Mouse (Mus musculus): ENCODE results near the gene Tcte3. TPM values are rescaled to one million over a fixed set of nuclear protein-coding genes. Genes with fewer than 3 reads are reported as not detected.

Gene Tcte3
- not detected in 2 replicates for polyA plus RNA-seq (2012; rRNA removed; ENCODE audit: low replicate concordance)

GRCm38 (mm10) chr17:15041175-15041729 lies at the start of gene Tcte3, which contains the start of the genes Ermard and Gm3448:
Tcte3 (minus strand) TSS chr17:15041488.
Ermard (plus strand) TSS chr17:15041208.
Gm3448 (minus strand) TSS chr17:15041537.

GRCm38 (mm10) chr17:15009706-15010413 lies 31.4 kb downstream of the Tcte3 start, which contains the start of gene Gm3435:
Gm3435 (plus strand) TSS chr17:15010176.

GRCm38 (mm10) chr17:14978362-14979038 lies 62.8 kb downstream of the Tcte3 start, which contains the start of the genes 9030025P20Rik and Gm3417:
9030025P20Rik (plus strand) TSS chr17:14978468.
Gm3417 (minus strand) TSS chr17:14978790.

Other genes starting within 250 kb of the Tcte3 start
- gene Wdr27, start 98.3 kb downstream of the Tcte3 start, polyA plus RNA-seq (2012; rRNA removed; ENCODE audit: low replicate concordance): 4.4 and 4.8 TPM in 2 replicates
- gene 1600012H06Rik, start 98.3 kb downstream of the Tcte3 start, polyA plus RNA-seq (2012; rRNA removed; ENCODE audit: low replicate concordance): 20.5 and 22.0 TPM in 2 replicates
- 23.7 and 29.2 TPM in 2 replicates for gene Phf10, start 80.2 kb downstream of the Tcte3 start, polyA plus RNA-seq (2012; rRNA removed; ENCODE audit: low replicate concordance)
- gene 9030025P20Rik, start 63.0 kb downstream of the Tcte3 start, polyA plus RNA-seq (2012; rRNA removed; ENCODE audit: low replicate concordance): 11.5 and 14.5 TPM in 2 replicates
- not detected in 2 replicates for gene Gm3417, start 62.7 kb downstream of the Tcte3 start, polyA plus RNA-seq (2012; rRNA removed; ENCODE audit: low replicate concordance)
- gene Gm3435, start 31.3 kb downstream of the Tcte3 start, polyA plus RNA-seq (2012; rRNA removed; ENCODE audit: low replicate concordance): 1.1 and 4.6 TPM in 2 replicates
- gene Ermard, start 280 bp downstream of the Tcte3 start, polyA plus RNA-seq (2012; rRNA removed; ENCODE audit: low replicate concordance): 52.1 and 61.0 TPM in 2 replicates
- 0.72 and 1.5 TPM in 2 replicates for gene Gm3448, start within 50 bp of the Tcte3 start, polyA plus RNA-seq (2012; rRNA removed; ENCODE audit: low replicate concordance)